ENCODE assay signal across 26 mouse cellular contexts in genomic region chr12:83527816-83528215, GRCm38 (mm10). TPM values are rescaled to one million over a fixed set of nuclear protein-coding genes. Genes with fewer than 3 reads are reported as not detected.
DNase-seq lines count a peak whose midpoint lies in the region; ATAC-seq and TF ChIP-seq lines count a peak whose summit lies in the region.
"Had no signal": no experiment of that assay in that cellular context is flagged by ENCODE, and none has a peak within 500 bp of the region (broad histone marks: within the 10 kb centered on the region; RNA-seq: fewer than 3 reads in every experiment).

No protein-coding gene starts in this region.

- TF ChIP-seq POLR2A in myocyte (IDR thresholded peaks at IDR 0.05; ENCODE audit: insufficient read length, low read depth): no peak
- no peak for TF ChIP-seq POLR2A in lung, adult 2 months (IDR thresholded peaks at IDR 0.05; ENCODE audit: borderline replicate concordance, extremely low read depth, low read depth, low read length)

- H3K9ac ChIP-seq in ES-E14 (ENCODE audit: insufficient read depth, low read depth, low read length, poor library complexity, severe bottlenecking): peak overlapping the region; percentile 24; the same call in 1 of the 2 replicates
- no peak overlapping the region for H3K9ac ChIP-seq in heart, embryonic 11.5 days (ENCODE audit: low read depth, low read length)
- H3K9ac ChIP-seq: embryonic facial prominence, embryonic 12.5 days; forebrain, embryonic 13.5 days; heart, embryonic 12.5 days; hindbrain, embryonic 13.5 days; liver, embryonic 15.5 days; midbrain, embryonic 12.5 days had no signal

- H3K4me3 ChIP-seq in ES-E14 (ENCODE audit: insufficient read depth in 1 of 2, low read depth in 1 of 2, low read length in 2 of 2, poor library complexity in 1 of 2, severe bottlenecking in 1 of 2): 0 out of 4 replicates have a peak overlapping the region, but pooled peaks of 1 of the 2 experiments have one; percentile 13
- H3K4me3 ChIP-seq in myocyte: no peak overlapping the region
- no peak overlapping the region for H3K4me3 ChIP-seq in heart, embryonic 11.5 days (ENCODE audit: low read depth, low read length)
- H3K4me3 ChIP-seq in lung, adult 2 months (replicated peaks; ENCODE audit: extremely low read depth, low read depth, low read length): no peak overlapping the region
- H3K4me3 ChIP-seq: embryonic facial prominence, embryonic 12.5 days; forebrain, embryonic 13.5 days; heart, embryonic 12.5 days; hindbrain, embryonic 13.5 days; liver, embryonic 15.5 days; midbrain, embryonic 12.5 days had no signal

- H3K36me3 ChIP-seq in ES-E14 (ENCODE audit: control insufficient read depth, insufficient read depth, low read length, poor library complexity, severe bottlenecking): peaks cover 30% of the 10 kb centered on the region
- no peaks in the 10 kb centered on the region for H3K36me3 ChIP-seq in myocyte (ENCODE audit: control insufficient read depth, insufficient read depth)
- H3K36me3 ChIP-seq in heart, embryonic 11.5 days (ENCODE audit: control insufficient read depth, insufficient read depth, low read length): no peaks in the 10 kb centered on the region

- H3K27me3 ChIP-seq in myocyte (ENCODE audit: control insufficient read depth, insufficient read depth, insufficient read length): no peaks in the 10 kb centered on the region
- no peaks in the 10 kb centered on the region for H3K27me3 ChIP-seq in heart, embryonic 11.5 days (ENCODE audit: control insufficient read depth, insufficient read depth, low read length)
- H3K27me3 ChIP-seq: CH12.LX; embryonic facial prominence, embryonic 12.5 days; forebrain, embryonic 13.5 days; heart, embryonic 12.5 days; hindbrain, embryonic 13.5 days; liver, embryonic 15.5 days; midbrain, embryonic 12.5 days had no signal

- H3K4me1 ChIP-seq in ES-E14 (ENCODE audit: control insufficient read depth in 2 of 2, insufficient read depth in 2 of 2, low read length in 2 of 2, poor library complexity in 1 of 2): peaks cover 0 to 21% of the 10 kb centered on the region in 2 experiments; a peak in 3 of 4 replicates
- H3K4me1 ChIP-seq in heart, embryonic 11.5 days (ENCODE audit: control insufficient read depth, insufficient read depth, low read length): peaks cover 15% of the 10 kb centered on the region
- H3K4me1 ChIP-seq in lung, adult 2 months (ENCODE audit: control insufficient read depth, insufficient read depth, low read length): no peaks in the 10 kb centered on the region
- H3K4me1 ChIP-seq: forebrain, embryonic 13.5 days; midbrain, embryonic 12.5 days had no signal

- 73% methylated on average over 6 of the region's 6 CpGs for WGBS in heart, embryonic 11.5 days (ENCODE audit: insufficient replicate concordance)
- 70% methylated on average over 6 of the region's 6 CpGs for WGBS in lung, adult 2 months

- in situ Hi-C loops in ES-E14 (cut with MboI; ENCODE audit: low sequenced_read_pairs in 2 of 2, unreplicated experiment in 2 of 2): no loop called here

- peak; percentile 80 for DNase-seq in heart, adult 11 months
- DNase-seq in heart, postnatal 14 days: no peak
- no peak for DNase-seq in ES-E14 (ENCODE audit: low read depth, low spot score)
- peak; percentile 29 for DNase-seq in embryo, embryonic 11 days
- no peak for DNase-seq in thymus, postnatal 14 days
- DNase-seq in lung, adult 2 months: no peak
- DNase-seq: adrenal gland, adult 8-10 months; cerebellum, adult 18-20 months; cerebellum, postnatal 25 days; heart, postnatal 36 days; kidney, adult 18-20 months; kidney, postnatal 4 days; liver; right cerebral cortex, postnatal 4 days; thymus, adult 18-20 months had no signal

- ATAC-seq in heart, embryonic 11.5 days (replicated peaks; ENCODE audit: insufficient number of reproducible peaks, low FRiP score, low TSS enrichment): no peak
- ATAC-seq: forebrain, embryonic 13.5 days; inflammation-experienced regulatory T-cells, adult 6 months had no signal

- H3K79me2 ChIP-seq in myocyte (ENCODE audit: control insufficient read depth, insufficient read depth): no peaks in the 10 kb centered on the region

- H3K4me2 ChIP-seq in myocyte (ENCODE audit: low read depth): peak overlapping the region; percentile 52
- no peak overlapping the region for H3K4me2 ChIP-seq in heart, embryonic 11.5 days
- H3K4me2 ChIP-seq: embryonic facial prominence, embryonic 12.5 days; forebrain, embryonic 13.5 days; heart, embryonic 12.5 days; hindbrain, embryonic 13.5 days; liver, embryonic 15.5 days; midbrain, embryonic 12.5 days had no signal

- no peak overlapping the region for H3K27ac ChIP-seq in ES-E14 (ENCODE audit: insufficient read depth, low read depth, low read length, poor library complexity, severe bottlenecking)
- H3K27ac ChIP-seq in heart, embryonic 11.5 days (ENCODE audit: low read depth, low read length): no peak overlapping the region
- H3K27ac ChIP-seq: embryonic facial prominence, embryonic 12.5 days; forebrain, embryonic 13.5 days; hindbrain, embryonic 13.5 days; liver, embryonic 15.5 days; macrophage; midbrain, embryonic 12.5 days had no signal

- H3ac ChIP-seq in myocyte (ENCODE audit: control insufficient read depth, insufficient read length): no peak overlapping the region

- intact Hi-C loops in heart, postnatal 14 days (cut with DNase I): no loop called here

- no peak for TF ChIP-seq CTCF in lung, adult 2 months (IDR thresholded peaks at IDR 0.05; ENCODE audit: insufficient read depth, low read length)

- H3K9me3 ChIP-seq in ES-E14 (ENCODE audit: control insufficient read depth, insufficient read depth, low read depth, low read length): no peaks in the 10 kb centered on the region
- no peaks in the 10 kb centered on the region for H3K9me3 ChIP-seq in heart, embryonic 11.5 days (replicated peaks; ENCODE audit: control insufficient read depth, low read length)
- H3K9me3 ChIP-seq: embryonic facial prominence, embryonic 12.5 days; forebrain, embryonic 13.5 days; heart, embryonic 12.5 days; hindbrain, embryonic 13.5 days; liver, embryonic 15.5 days; midbrain, embryonic 12.5 days had no signal

TF ChIP-seq in ES-E14, 5 proteins besides CTCF, POLR2A, EP300 and RAD21:
- TF ChIP-seq ZC3H11A (IDR thresholded peaks at IDR 0.05; ENCODE audit: borderline replicate concordance, low read depth, low read length) (no peak), ZNF384 (IDR thresholded peaks at IDR 0.05; ENCODE audit: low read depth, low read length) (no peak), MAFK (IDR thresholded peaks at IDR 0.05; ENCODE audit: insufficient read depth, low read depth, low read length) (no peak), CHD2 (IDR thresholded peaks at IDR 0.05; ENCODE audit: low read depth, low read length) (no peak), HCFC1 (IDR thresholded peaks at IDR 0.05; ENCODE audit: borderline replicate concordance, insufficient read depth, low read length) (no peak)
TF ChIP-seq in ES-E14: peak in this region for 0.

TF ChIP-seq in myocyte, 11 proteins besides CTCF, POLR2A, EP300 and RAD21:
- TF ChIP-seq MYOD1 (IDR thresholded peaks at IDR 0.05; ENCODE audit: control insufficient read depth in 1 of 3, insufficient read length in 2 of 3, low read depth in 2 of 3) (no peak), REST (IDR thresholded peaks at IDR 0.05; ENCODE audit: insufficient read depth, insufficient read length) (no peak), CEBPB (IDR thresholded peaks at IDR 0.05; ENCODE audit: insufficient read depth, poor library complexity, severe bottlenecking) (no peak), E2F4 (IDR thresholded peaks at IDR 0.05; ENCODE audit: insufficient read depth) (no peak), MYOG (IDR thresholded peaks at IDR 0.05; ENCODE audit: control insufficient read depth in 1 of 3, insufficient read depth in 1 of 3, insufficient read length in 2 of 3, low read depth in 2 of 3) (no peak), USF1 (IDR thresholded peaks at IDR 0.05; ENCODE audit: low read depth) (no peak), SRF (IDR thresholded peaks at IDR 0.05; ENCODE audit: control insufficient read depth, insufficient read length, low read depth) (no peak), MAX (IDR thresholded peaks at IDR 0.05; ENCODE audit: low read depth) (no peak), TCF3 (IDR thresholded peaks at IDR 0.05; ENCODE audit: insufficient read length, low read depth) (no peak), TCF12 (IDR thresholded peaks at IDR 0.05; ENCODE audit: insufficient read depth, poor library complexity, severe bottlenecking) (no peak), POLR2AphosphoS2 (IDR thresholded peaks at IDR 0.05; ENCODE audit: insufficient read length, low read depth) (no peak)

RNA-seq across cellular contexts. Expression of gene Dcaf4, which starts 7.5 kb away (rescaled TPM):
- 10 to 100 TPM; 15.7 to 18.3 TPM for total RNA-seq in heart, postnatal 14 days (2021)
- 49.8 and 82.1 TPM in 2 replicates for total RNA-seq in ES-E14 (2012; rRNA removed)
- polyA plus RNA-seq in myocyte (2012; fragmentation: generic; extraction: Trizol): 13.7 TPM
- polyA plus RNA-seq in heart, embryonic 11.5 days (2014; fragmentation: Nextera tagmentation; extraction: Ambion mirVana): 23.8 and 24.1 TPM in 2 replicates
- polyA plus RNA-seq in lung, adult 2 months (2012; rRNA removed): 10.1 and 19.5 TPM in 2 replicates

RNA-seq across cellular contexts. Expression of gene Dpf3, which starts 40.3 kb away (rescaled TPM):
- total RNA-seq in heart, postnatal 14 days (2021): 10 to 100 TPM; 20.7 to 26.0 TPM
- total RNA-seq in ES-E14 (2012; rRNA removed): 1.1 and 1.4 TPM in 2 replicates
- 0.52 TPM for polyA plus RNA-seq in myocyte (2012; fragmentation: generic; extraction: Trizol)
- 29.7 TPM in 2 replicates for polyA plus RNA-seq in heart, embryonic 11.5 days (2014; fragmentation: Nextera tagmentation; extraction: Ambion mirVana)
- polyA plus RNA-seq in lung, adult 2 months (2012; rRNA removed): 0.69 and 1.2 TPM in 2 replicates
- polyA plus RNA-seq: macrophage had no signal

Comparison
In these comparisons a context has a peak if more than half of its experiments do, and no peak if none do; other contexts are left out.
1. DNase-seq: peak in heart, adult 11 months (single experiment) and embryo, embryonic 11 days (single experiment); none in heart, postnatal 14 days (0 of 2), ES-E14 (single experiment), thymus, postnatal 14 days (single experiment) and lung, adult 2 months (single experiment).
2. RNA of gene Dpf3, which starts 40.3 kb away (polyA plus RNA-seq): 29.7 TPM in heart, embryonic 11.5 days; 0.69 to 1.2 TPM in lung, adult 2 months and 0.52 TPM in myocyte (single experiment); every median in the first group is over 10 times any median in the second.